Mouse (Mus musculus): Measurements from ENCODE around the gene Exoc3l2.

- no peak for TF ChIP-seq CTCF (IDR thresholded peaks at IDR 0.05; ENCODE audit: insufficient read depth, low read depth, low read length)
- TF ChIP-seq POLR2A (IDR thresholded peaks at IDR 0.05; ENCODE audit: insufficient read depth, low read depth, low read length), result no peak
Measured at GRCm38 (mm10) chr7:19540771-19541566, 77.8 kb downstream of the Exoc3l2 start.
